Mouse (Mus musculus): ENCODE data around the gene Ttc23l.
"Not testable (repeated sequence)": the region's sequence is repeated elsewhere in the genome, so short reads cannot be mapped to it uniquely, and the experiment has no call there.

Ttc23l gene

GRCm38 (mm10) chr15:10558465-10558864, at the start of gene Ttc23l:
Gene Ttc23l, minus strand, starts transcription at chr15:10558668.
- DNase-seq, result no peak

DNA sequence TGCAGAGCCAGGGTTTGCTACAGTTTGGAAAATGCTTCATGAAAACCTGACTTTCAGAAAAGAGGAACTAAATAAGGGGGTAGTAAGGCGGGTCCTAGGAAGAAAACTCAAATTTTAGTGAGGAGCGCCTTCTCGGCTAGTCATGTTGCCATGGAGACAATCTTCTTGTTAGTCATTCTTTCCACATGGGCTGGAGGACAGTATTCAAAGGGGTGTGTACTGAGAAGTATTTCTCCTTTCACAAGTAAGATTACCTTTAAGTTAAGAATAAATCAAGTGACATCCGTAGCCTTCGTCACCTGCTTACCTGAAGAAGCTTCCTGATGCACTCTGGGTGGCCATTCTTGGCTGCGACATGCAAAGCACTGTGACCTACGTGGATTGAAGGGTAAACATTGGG, 40.9 kb upstream of the Ttc23l start:
- DNase-seq, result no peak

DNA sequence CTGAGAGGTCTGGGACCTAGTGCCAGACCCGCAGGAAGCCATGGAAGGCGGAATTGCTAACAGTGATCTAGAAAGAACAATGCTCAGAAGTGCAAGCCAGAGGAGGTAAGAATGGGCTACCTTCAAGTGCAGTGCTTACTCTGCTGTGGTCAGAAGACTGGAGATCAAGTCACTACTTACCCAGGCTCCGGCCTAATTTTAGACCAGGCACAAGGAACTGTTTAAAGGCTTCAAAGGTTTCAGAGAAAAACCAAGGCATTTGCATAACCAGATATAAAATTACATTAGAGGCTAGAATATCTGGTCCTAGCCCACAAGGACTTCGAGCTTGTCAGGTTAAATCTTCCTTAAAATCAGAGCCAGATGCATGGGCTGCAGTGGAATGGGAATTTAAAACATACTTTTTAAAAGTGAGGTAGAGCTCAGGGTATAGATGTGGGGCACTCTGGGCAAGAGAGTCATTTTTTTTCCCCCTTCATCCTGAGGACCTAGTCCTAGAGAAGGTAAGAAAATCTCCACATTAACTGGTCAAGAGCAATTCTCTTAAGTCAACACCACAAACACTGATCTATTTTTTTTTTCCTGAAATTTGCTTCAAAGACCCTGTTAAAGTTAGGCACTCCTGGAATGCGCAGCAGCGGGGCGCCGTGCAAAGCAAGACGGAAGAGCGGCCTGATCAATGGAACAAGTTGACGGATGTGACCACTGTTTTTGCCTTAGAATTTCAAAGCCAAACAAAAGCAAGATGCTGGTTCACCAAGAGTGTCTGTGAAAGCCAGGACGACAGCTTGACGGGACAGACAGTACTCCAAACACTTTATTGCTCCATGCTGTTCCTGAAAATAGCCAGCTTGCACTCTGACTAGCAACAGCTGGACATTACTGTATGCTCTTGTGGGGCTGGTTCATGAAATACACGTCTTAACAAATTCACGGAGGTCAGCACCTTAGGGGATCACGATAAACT, 40.1 kb upstream of the Ttc23l start:
- DNase-seq, result no peak

DNA sequence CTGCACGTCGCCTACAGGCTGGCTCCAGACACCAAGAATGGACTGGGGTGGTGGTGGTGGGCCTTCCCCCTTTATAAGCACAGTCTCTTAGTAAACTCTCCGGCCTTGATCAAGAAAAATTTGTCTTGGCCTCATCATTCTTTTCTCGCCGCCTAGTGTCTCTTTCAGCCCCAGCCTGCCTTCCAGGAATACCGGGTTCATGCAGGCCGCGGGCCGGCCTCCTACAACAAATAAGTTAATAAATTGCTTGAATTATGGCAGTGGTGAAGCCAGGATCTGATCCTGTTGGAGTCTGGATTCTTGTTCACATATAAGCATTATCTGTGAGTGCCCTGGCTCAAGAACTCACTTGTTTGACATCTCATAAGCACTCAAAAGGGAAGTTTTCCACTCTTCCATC, 38.4 kb upstream of the Ttc23l start:
- no peak for DNase-seq

DNA sequence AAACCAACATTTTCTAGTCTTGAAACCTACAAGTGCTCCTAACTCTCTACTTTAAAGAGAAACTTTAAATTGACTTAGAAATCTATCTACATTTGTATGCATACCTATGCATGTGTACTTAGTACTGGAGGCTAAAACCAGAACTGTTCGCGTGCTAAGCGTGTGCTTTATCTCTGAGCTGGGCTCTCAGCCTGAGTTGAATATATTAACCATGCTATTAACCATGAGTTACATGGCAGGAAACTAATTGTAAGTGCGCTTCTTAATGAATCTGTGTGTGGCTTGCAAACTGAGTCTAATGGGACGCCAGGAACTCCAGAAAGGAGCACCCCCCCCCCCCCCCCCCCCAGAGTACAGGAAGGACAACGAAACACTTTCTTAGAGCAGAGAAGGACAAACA, 36.9 kb upstream of the Ttc23l start:
- DNase-seq, result no peak

- DNase-seq, result no peak
Observed at GRCm38 (mm10) chr15:10594910-10595309, 36.4 kb upstream of the Ttc23l start.

- no peak for DNase-seq
Observed at GRCm38 (mm10) chr15:10593094-10593493, 34.6 kb upstream of the Ttc23l start.

DNA sequence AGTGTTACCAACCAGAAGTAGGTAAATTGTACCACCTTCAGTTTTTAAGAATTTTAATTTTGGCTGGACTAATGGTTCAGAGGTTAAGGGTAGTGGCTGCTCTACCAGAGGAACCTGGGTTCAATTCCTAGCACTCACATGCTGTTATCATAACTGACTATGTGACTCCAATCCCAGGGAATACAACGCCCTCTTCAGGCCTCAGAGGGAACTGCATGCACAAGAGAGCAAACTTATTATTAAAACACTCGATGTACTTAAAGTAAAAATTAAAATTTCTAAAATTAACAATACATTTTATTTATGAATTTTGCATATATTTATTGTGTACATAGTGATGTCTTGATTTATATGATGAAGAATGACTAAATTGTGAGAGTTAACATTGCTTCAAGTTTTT, 28.1 kb upstream of the Ttc23l start:
- DNase-seq, result no peak

- DNase-seq, result no peak
Observed at GRCm38 (mm10) chr15:10584359-10585187, 26.1 kb upstream of the Ttc23l start.

DNA sequence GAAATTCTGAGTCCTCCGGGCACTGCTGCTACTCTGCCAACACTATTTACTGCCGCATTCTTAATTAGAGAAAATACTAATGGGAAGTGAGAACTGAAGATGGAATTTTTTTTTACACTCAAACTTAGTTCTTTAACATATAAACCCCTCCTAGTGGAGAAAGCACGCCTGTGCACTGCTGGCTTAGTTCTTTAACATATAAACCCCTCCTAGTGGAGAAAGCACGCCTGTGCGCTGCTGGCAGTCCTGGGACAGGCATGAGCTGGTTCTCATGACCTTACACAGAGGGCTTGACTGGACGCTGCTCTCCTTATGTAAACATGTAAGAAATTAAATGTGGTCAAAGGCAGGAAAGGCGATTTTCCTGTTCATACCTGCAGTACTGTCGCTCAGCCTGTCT, 24.9 kb upstream of the Ttc23l start:
- DNase-seq, result peak; percentile 51 to 52

DNA sequence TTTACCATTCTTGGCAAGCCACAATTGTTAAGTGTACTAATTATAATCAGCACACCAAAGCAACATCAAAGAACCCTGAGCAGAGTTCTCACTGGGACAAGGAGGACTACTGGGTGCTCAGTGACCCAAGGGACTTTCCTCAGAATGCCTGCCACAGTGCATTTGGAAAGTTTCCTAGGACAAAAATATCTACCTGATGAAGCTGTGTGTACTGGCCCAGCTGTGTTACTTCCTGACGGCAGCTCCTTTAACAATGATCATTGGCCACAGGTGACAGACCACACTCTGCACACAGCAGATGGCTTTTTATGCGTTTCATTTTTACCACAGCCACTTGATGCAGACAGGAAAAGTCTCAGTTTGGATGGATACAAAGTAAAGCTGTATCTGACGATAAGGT, 20.7 kb upstream of the Ttc23l start:
- no peak for DNase-seq

GRCm38 (mm10) chr15:10566486-10566885, 8.0 kb upstream of the Ttc23l start:
- no peak for DNase-seq

- no peak for DNase-seq
Observed at GRCm38 (mm10) chr15:10564201-10564600, 5.7 kb upstream of the Ttc23l start.

GRCm38 (mm10) chr15:10562281-10562680, 3.8 kb upstream of the Ttc23l start:
- no peak for DNase-seq

DNA sequence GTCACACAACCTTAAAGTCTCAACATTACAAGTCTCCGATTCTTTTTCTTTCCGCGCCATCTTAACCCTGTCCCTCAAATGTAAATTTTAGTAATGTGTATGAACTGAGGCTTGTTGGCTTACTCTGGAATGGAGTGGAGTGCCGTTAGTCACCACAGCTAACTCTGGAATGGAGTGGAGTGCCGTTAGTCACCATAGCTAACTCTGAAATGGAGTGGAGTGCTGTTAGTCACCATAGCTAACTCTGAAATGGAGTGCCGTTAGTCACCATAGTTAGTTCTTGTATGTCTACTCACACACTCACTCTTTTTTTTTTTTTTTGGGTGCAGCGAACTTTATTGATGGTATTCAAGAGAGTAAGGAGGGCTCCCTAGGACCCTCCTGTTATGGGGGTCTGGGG, 1.5 kb upstream of the Ttc23l start:
- DNase-seq, result no peak

DNA sequence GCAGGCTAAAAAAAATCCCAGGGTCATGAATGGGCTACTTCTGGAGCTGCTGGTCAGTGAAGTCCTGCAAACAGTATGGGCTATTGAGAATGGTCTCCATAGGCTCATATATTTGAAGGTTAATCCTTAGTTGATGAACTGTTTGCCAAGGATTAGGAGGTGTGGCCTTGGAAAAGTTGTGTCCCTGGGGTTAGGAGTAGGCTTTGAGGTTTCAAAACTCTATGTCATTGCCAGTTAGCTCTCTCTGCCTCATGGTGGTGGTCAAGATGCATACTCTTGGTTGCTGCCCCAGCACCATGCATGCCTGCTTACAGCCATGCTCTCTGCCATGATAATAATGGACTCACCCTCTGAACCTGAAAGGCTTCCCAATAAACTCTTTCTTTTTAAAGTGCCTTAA, 4.1 kb downstream of the Ttc23l start:
- DNase-seq, result no peak

DNA sequence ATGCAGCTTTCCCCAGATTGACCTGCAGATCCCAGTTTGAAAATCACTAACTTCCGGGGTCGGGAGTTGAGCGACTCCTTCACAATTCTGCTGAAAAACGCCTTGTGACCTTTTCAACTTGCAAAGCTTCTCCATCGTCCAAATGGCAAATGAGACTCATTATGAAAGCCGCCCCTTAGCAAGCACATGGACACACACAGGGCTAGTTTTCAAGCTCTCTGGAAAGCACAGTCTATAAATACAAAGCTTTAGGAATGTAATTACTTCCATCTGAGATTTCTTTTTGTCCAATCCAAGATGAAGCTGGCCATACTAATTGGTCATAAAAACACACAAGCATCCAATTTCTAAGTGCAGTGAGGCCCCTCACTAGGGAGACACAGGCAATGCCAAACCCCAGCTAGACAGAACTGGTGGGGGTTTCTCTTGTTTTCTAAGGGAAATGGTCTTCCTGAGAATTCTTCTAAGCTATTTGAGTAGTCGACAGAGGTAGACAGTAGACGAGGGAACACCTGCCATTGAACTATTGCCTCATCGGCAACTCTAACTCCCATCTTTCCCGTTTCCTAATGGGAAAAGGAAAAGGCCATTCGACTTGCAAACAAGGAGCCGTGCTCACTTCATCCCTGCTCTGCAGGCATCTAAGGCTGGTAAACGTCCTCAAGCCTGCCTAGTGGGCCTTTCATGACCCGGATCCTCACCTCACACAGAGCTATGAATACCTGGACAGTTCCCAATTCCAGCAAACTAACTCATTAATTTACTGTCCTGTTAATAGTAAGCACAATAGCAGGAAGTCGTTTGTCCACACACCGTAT, 18.0 kb downstream of the Ttc23l start:
- DNase-seq, result no peak

- no peak for DNase-seq
Observed at GRCm38 (mm10) chr15:10535969-10536368, 22.5 kb downstream of the Ttc23l start.

DNA sequence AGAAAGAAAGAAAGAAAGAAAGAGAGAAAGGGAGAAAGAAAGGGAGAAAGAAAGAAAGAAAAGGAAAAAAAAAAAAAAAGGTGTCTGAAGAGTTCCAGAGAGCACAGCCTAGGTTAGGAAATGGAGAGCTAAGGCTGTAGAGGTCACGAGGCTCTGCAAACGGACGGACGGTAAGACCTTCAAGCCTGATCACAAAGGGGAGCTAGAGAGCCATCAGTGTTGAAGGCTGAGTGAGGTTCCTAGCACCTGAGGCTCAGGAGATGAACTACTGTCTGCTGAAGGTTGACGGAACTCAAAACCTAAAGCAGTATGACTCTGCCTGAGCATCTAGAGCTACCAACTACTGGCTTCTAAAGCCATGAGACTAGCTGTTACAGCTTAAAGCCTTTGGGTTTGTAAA, 23.9 kb downstream of the Ttc23l start:
- no peak for DNase-seq

DNA sequence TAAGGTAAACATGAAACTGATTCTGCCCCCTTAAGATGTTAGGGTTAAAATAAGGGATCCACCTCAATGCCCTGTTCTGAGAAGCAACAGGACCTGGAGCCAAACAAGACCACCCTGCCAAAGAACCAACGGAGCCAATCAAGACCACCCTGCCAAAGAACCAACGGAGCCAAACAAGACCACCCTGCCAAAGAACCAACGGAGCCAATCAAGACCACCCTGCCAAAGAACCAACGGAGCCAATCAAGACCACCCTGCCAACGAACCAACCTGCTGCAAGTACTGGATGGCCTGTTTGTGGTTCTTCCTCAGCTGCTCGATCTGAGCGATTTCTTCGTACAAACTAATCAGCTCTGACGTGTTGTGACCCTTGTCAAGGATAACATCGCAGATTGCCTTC, 25.1 kb downstream of the Ttc23l start:
- DNase-seq, result not testable (repeated sequence)

DNA sequence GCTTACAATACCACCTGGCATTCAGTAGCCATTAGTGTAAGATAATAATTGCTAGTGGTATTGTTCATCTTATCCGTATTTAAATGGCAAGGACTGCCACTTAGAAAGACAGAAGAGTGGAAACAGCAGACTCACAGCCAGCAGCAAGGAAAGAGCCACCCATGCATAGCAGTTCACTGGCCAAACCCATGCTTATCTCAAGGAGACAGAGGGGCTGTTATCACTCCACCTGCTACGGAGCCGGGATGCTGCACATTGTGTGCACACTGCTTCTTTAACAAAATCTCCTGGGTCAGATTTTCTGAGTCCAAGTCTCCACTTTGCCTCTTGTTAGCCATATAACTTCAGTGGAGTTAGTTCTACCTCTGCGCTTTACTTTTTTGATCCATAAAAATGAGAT, 27.1 kb downstream of the Ttc23l start:
- no peak for DNase-seq

GRCm38 (mm10) chr15:10525896-10526295, 32.6 kb downstream of the Ttc23l start:
- no peak for DNase-seq

DNA sequence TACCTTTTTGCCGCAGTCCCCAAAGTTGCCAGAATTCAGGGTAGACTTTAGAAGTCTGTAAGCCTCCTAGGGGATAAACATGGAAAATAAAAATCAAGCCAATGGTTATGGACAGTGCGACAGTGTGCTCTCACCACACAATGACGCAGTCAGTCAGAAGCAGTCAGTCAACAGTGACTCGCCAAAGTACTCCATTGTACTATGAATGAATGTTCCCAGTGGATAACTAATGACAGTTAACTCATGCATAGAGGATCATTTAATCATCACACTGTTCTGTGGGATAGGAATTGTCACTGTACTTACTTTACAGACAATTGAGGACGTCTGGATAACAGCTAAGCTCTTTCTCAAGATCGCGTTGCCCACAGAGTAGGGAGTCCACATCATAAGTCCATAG, 43.3 kb downstream of the Ttc23l start:
- DNase-seq, result no peak
